Mouse (Mus musculus) CD4-positive, CD25-positive, alpha-beta regulatory T cell, adult 2 months (primary cell): ENCODE results near the gene Tmed9.
"Not testable (repeated sequence)": the region's sequence is repeated elsewhere in the genome, so short reads cannot be mapped to it uniquely, and the experiment has no call there.

Source experiments
- DNase-seq: peaks from one replicate; pipeline ENCODE4 v3.0.0-alpha.2; 2012; ENCODE audit warnings: low read depth, low spot score

Gene Tmed9

DNA sequence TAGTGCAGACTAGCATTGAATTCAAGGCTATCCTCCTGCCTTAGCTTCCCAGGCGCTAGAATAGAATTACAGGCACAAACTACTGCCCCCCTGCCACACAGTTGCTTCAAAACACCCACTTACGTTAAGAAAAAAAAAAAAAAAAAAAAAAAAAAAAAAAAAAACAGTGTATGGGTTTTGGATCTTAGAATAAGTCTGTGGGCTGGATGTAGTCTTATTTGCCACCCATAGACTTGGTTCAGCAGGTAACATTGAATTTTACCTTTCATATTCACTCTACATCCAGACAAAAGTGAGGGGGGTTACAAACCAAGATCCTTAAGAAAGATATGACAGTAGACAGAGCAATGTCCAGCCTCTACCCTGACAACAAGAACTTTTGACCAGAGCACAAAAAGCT, 5.6 kb upstream of the Tmed9 start:
- DNase-seq, result no peak

DNA sequence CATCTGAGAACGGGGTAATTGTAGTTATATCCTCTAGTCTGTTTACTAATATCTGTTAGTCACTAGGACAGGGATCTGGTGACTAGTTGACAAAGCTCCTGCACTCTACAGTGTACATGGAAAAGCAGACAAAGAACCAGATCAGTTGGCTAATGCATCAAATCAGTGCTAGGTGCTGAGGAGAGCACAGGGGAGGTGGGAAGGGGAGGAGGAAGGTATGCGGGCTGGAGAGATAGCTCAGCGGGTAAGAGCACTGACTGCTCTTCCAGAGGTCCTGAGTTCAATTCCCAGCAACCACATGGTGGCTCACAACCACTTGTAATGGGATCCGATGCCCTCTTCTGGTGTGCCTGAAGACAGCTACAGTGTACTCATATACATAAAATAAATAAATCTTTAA, 5.0 kb upstream of the Tmed9 start:
- not testable (repeated sequence) for DNase-seq

DNA sequence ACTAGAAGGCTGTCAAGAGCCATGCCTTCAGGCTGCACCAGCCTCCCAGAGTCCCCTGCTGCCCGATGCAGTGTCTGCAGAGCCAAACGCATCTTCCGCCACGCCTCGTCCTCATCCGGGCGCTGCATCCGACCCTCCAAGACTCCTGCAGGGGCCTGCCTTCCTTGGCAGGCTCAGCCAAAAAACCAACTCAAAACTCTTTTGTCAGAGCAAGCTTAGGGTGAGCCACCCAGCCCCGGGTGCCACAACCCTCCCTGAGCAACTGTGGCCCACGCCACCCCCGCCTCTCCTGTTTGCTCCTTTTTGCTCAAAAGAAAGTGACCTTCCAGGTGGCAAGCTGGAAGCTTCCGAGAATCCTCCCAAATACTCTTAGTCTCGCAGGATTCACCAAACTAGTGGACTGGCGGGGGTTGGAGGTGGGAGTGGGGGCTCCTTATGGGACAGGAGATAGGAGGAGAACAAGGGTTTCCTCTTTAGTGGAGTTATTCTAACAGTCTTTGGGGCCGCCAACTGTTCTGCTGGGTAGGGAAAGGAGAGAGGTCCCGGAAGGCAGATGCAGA, 3.7 kb upstream of the Tmed9 start:
- peak; percentile 32 for DNase-seq

DNA sequence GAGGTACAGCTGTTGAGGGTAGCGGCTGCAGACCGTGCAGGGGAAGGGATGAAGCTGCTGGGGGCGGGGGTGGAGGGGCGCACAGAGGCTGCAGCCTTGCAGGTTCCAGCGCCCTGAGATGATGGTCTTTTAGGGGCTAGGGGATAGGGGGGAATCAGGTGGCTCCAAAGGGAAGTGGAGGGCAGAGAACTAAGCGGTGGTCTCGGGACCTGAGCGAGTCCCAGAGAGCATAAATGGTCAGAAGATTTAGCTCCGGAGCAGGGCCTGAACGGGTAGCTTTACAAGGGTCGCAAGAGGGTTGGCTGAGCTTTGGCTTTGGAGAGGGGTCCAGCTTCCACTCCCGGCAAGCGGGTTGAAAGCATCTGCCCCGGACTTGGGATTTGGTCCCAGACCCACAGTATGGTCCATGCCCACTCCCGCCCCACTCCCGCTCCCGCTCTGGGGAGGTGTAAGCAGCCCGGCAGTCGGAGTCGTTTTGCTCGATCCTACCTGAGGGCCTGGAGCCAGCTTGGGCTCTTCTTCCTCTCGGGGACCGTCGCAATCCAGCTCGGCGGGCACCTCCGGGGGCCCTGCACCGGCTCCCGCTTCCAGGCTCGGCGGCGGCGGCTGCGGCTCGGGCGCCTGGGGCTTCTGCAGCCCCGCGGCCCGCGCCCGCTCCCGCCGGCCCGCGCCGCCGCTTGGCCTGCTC, 3.1 kb upstream of the Tmed9 start:
- DNase-seq, result peak; percentile 36

DNA sequence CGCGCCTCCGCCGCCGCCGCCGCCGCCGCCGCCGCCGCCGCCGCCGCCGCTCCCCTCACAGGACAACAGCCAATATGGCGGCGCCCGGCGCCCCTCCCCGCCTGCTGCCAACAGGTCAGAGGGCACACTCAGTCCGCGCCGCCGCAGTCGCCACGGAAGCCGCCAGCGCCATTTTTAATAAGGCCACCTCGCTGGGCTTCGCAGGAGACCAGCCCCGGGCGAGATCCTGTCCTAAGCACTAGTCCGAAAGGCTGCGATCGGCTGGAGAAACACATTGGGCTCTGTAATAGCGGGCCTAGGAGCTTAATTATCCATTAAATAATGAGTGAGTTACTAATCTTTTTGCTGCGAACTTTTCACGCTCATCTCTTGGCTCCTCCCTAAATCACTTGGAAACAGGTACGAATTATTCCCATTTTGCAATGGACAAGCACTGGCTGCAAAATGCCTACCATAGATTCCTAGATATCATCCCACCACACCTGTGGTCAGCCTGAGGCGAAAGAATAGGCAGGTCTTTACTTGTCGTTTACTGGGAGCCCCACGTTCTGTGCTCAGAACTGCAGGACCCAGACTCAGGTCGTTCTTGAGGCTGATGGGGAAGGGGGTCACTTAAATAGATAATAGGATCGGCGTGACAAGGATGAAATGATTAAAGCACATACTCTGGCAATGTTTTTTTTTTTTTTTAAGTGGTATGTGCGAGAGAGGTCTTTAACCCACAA, 2.3 kb upstream of the Tmed9 start, which contains the start of gene Fam193b:
Fam193b (minus strand) TSS at position 94 of the 725 bp plus-strand sequence.
- peak; percentile 95 for DNase-seq

DNA sequence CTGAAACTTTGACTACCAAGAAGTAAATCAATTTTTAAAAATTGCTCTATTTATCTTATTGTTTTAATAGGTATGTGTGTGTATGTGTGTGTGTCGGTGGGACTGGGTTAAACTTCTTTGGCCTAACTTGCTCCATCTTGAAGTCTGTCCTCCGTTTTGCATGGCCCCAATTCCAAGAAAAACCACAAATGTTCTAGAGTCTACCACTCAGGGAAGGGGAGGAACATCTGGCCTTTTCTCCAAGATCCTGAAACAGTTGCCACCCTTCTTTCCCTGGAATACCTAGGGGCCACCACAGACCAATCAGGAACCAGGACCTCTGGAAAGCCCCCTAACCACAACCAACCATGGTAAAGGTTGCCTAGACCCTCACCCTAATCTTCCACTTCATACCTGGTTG, 1.6 kb upstream of the Tmed9 start:
- DNase-seq, result no peak

DNA sequence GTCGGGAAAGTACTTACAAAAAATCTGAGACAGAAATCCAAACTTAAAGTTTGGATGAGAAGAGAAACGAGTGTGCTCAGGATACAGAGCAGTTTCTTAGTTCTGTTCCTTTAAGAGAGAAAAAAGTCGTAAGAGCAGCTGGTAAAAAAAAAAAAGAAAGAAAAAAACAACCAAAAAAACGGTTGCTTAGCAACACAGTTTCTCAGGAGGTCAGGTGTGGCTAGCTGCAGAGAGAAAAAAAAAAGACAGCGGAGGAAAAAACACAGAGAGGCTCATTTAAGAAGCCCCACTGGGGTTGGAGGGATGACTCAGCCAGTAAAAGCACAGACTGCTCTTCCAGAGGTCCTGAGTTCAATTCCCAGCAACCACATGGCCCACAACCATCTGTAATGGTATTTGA, 789 bp downstream of the Tmed9 start:
- no peak for DNase-seq

DNA sequence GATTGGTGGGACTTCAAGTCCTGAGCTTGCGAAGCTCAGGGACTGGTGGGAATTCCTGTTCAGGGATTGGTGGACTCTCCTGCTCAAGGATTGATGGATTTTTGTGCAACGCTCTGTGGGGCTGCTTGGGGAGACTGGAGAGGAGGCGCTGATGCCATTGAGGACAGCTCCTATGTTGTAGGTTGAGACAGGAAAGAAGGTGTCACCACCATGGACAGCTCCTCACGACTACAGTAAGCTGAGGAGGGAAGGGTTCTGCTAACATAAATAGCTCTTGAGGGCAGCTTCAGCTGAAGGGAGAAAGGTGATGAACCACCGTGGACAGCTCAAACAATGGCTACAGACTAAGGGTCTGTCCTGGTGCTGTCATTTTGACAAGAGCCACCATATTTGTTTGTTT, 2.4 kb downstream of the Tmed9 start:
- peak; percentile 19 for DNase-seq

DNA sequence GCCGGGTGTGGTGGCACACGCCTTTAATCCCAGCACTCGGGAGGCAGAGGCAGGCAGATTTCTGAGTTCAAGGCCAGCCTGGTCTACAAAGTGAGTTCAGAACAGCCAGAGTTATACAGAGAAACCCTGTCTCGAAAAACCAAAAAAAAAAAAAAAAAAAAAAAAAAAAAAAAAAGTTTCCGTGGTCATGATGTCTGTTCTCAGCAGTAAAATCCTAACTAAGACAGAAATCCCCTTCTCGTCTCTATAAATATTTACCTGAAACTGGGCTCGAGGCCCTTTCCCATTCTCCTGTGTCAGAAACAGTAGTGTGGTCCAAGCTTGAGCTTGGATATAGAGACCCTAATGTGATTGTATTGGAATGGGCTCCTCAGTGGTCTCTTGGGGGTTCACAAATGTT, 3.3 kb downstream of the Tmed9 start:
- not testable (repeated sequence) for DNase-seq

DNA sequence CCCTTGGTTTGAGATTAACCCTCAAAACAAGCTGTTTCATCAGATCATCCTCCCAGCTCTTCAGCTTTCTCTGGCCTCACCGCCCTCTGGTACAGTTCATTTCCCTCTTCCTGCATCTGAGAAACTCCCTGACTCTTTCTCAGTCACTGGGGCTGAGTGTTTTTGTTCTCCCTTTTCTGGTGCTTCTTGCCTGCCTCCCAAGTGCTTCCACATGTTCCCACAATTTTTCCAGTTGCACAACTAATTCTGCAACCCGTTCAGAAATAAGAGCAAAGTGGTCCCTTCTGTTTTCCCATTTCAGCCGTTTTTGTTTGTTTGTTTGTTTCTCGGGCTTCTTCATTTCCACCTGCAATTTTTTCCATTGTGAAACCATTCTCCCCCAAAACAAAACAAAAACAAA, 4.6 kb downstream of the Tmed9 start:
- DNase-seq, result no peak

DNA sequence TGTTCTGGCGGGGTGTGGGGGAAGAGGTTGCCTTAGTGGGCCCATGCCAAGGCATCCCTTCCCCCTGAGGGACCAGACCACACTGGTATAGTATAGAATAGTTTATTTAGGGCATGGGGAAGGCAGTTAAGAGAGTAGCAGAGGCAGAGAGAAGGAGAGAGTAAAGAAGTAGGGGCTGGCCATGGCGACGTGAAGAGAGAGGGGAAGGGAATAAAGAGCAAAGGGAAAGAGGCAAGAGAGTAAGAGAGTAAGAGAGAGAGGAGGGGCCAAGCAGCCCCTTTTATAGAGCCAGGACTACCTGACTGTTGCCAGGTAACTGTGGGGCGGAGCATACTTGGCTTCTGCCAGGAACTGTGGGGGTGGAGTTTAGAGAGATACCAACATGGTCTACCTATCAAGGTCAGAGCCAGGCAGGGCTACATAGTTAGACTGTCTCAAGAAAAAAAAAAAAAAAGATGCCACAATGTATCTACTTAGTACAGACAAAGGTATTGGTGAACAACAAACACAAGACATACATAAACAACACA, 18.5 kb downstream of the Tmed9 start:
- DNase-seq, result no peak

DNA sequence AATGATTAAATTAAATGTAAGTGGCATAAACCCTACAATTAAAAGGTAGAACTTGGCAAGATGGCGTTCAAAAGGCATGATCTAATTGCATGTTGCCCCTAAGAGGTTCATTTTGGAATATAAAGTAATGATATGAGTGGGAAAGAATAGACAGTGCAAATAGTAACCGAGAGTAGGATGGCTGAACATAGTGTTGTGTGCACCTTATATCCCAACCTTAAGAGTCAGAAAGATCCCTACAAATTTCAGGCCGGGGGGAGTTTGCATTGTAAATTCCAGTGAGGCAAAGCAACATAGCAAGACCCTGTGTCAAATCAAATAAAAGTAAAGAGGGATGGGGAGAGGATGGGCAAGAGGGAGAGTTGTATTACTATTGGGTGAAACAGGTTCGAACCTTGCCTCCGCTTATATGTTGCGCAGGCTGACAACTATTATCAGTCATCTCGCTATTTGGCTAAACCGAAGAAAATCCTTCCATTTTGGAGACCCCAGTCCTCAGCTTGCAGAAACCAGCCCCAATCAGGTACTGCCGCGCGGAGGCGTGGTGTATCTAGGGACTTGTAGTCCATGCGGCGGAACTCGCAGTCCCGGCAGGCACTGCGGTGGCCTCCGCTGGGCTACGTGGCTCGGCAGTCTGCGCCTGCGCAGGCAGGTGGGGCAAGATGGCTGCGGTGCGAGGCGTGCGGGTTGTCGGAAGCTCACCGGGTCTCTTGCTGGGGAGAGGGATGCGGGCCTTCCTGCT, 19.2 kb downstream of the Tmed9 start:
- peak; percentile 99 for DNase-seq

DNA sequence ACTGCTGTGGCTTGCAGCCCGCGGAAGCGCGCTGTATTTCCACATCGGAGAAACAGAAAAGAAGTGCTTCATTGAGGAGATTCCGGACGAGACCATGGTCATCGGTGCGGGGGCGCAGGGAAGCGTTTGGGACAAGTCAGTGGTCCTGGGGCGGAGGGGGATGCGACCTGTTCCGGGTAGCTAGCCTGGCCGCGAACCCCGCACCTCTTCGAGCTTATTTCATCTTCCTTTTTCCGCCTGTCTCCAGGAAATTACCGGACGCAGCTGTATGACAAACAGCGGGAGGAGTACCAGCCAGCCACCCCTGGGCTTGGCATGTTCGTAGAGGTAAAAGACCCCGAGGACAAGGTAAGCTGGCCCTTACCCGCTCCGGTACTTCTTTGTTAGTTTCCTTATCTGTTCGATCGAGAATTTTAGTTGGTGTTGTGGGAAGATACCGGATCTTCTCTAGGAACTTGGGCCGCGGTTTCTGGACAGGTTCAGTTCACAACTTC, 19.8 kb downstream of the Tmed9 start:
- peak; percentile 12 for DNase-seq

DNA sequence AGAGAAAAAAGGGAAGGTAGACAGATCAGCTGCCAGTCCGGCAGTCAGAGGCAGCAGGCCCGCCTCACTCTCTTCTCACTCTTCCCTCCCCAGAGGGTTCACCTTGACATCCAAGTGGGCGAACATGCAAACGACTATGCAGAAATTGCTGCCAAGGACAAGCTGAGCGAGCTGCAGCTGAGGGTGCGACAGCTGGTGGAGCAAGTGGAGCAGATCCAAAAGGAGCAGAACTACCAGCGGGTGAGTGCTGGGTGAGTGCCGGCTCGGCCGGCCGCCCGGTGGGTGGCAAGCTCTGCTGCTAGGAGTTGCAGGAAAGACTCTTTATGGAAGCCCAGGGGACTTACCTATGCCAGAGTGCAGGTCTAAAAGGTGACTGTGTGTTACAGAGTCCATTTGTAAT, 21.8 kb downstream of the Tmed9 start:
- DNase-seq, result no peak

DNA sequence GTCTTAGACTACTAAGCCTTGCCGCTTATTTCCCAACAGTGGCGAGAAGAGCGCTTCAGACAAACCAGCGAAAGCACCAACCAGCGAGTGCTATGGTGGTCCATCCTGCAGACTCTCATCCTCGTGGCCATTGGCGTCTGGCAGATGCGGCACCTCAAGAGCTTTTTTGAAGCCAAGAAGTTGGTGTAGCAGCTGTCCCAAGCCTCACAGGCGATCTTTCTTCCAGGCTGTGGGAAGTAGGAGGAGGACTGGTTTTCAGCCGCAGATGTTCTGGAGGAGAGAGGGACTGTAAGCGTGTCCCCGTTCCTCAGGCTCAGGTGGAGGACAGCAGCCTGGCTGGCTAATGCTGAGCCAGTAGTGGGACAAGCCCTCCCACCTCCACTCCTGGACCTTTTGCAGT, 23.3 kb downstream of the Tmed9 start:
- DNase-seq, result no peak

DNA sequence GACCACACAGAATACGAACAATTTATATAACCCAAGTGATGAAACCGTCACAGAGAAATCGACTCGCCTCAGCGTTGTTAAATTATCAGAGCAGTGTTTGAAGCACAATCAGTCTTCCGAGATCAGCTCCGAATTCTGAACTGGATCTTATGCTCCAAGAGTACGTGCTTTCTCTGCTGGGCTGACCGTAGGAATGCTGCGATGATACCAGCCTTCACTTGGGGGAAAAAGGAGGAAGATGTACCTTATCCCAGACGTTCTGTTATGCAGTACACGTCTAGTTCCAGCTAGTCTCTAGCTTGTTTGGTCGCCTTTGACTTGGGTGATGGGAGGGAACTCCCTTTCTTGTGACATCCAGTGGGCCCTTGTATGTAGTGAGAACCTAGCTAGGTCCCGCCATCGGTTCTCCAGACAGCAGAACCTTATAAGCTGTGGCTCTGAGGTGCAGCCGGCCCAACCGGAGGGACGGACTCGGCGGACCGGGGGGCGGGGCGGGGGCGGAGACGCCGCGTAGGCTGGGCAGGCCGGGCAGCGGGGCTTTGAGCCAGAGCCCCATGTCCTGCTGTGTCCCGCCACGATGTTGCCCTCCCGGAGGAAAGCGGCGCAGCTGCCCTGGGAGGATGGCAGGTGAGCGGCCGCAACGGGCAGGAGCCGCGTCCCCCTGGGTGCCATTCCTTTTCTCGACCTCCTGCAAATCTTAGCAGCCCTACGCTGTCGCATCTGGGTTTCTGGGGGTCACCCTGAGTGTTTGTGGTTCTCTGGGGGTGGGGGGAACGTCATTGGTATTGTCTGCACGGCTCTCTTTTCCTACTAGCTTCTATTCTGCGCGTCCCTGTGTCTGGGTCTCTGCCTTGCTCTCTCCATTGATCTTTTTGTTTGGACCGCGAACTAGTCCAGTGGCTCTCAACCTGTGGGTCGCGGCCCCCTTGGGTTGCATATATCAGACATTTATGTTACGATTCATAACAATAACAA, 26.3 kb downstream of the Tmed9 start, which contains the start of gene B4galt7:
B4galt7 (plus strand) TSS at position 331 of the 975 bp plus-strand sequence.
- DNase-seq, result peak; percentile 82

DNA sequence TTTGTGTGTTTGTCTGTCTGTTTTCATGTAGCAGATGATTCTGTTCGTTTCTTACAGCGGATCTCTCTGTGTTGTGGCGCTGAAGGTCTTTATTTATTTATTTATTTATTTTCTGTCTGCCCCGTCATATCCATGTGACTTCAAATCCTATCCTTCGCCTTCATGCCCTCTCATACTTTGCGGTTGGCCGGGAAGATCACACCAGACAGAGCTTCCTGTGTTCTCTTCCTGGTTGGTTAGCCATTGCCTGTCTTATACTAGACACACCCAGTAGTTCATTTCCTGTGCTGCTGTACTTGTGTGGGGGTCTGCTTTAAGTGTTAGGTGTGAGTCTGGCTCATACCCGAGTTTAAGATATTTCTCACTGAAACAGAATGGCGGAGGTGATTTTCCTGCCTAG, 27.1 kb downstream of the Tmed9 start:
- DNase-seq, result peak; percentile 66

DNA sequence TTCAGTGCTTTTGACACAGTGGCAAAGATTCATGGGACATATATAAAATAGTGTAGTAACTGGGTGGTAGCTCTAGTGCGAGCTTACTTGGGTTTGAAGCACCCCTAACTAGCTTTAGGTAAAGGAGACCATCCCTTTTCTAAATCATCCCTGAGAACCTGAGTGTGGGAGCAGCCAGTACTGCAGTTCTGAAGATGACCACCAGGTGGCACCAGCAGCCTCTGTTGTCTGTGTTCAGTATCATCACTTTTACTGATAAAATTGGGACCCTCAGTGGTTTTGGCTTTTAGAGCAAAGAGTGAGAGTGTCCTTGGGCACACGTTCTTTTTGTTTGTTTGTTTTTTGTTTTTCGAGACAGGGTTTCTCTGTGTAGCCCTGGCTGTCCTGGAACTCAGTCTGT, 28.1 kb downstream of the Tmed9 start:
- DNase-seq, result peak; percentile 89

DNA sequence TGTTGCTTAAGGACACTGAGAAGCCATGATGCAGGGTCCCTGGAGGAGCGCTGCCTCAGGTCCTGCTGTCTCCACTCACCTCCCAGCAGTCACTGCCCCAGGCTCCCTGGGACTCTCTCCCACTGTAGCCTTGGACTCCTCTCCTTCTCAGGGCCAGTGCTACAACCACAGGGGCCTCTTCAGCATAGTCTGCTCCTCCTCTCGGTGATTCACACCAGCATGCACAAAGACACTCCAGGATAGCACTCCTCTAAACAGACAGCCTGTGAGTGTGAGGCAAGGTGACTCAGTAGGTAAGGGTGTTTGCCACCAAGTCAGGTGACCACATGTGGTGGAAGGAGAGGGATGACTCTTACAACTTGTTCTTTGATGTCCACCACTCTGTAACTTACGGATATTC, 31.1 kb downstream of the Tmed9 start:
- no peak for DNase-seq

DNA sequence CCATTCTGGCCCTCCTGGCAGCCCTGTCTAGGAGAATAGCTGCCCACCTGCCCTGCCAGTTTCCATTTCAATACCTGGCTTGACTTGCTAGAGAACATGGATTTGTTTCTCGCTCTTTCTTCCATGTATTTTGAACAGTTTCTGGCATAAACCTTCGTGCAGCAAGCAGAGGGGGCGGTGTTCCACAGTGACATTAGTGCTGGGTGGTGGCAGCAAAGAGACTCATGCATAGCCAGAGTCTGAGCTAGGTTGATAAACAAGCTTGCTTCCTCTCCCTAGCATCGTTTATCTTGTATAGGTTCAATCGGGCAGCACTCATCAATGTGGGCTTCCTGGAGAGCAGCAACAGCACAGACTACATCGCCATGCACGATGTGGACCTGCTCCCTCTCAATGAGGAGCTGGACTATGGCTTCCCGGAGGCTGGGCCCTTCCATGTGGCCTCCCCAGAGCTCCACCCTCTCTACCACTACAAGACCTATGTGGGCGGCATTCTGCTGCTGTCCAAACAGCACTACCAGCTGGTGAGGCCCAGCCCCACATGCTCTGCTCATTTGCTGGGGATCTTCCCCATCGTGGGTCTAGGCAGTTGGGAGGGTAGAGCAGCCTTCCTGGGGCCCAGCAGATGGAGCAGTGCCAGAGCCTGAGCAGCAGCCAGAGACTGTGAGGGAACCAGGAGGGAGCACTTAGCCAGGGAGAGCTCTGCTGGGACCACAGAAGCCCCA, 33.5 kb downstream of the Tmed9 start:
- no peak for DNase-seq
